Mouse (Mus musculus): Measurements from ENCODE around the gene Hfe.
A peak's percentile ranks its signal among the peaks of the same experiment; 100 is the strongest.

Gene Hfe

GRCm38 (mm10) chr13:23683755-23684281, 26.8 kb downstream of the Hfe start, which contains the start of the genes Hist1h2ac and Hist1h2bc:
TSS of gene Hist1h2ac (minus strand) at chr13:23683948.
TSS of gene Hist1h2bc (plus strand) at chr13:23684199.
- peak; percentile 91 for DNase-seq

DNA sequence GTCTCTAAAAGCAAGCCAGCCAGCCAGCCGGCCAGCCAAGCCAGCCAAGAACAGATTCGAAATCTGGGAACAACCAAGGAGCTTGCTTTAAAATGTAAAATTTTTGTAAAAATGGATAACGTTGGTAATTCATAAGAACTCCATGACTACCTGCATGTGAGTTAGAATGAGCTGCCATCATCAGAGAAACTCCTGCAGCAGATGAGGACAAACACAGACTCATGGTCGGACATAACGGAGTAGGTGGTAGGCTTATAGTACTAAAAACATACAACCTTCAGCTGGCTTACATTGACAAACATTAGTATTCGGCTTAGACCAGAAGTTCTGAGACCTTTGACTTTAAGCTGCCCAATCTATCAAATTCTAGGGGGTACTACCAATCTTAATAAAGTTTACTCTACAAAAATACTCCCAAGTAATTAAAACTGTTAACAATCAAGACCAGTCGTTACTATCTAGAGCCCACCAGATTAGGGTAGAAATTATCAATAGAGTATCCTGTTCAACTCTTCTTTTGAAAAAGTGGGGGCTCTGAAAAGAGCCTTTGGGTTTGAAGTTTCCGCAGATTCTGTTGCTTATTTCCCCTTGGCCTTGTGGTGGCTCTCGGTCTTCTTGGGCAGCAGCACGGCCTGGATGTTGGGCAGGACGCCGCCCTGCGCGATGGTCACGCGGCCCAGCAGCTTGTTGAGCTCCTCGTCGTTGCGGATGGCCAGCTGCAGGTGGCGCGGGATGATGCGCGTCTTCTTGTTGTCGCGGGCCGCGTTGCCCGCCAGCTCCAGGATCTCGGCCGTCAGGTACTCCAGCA, 27.5 kb downstream of the Hfe start:
- peak; percentile 37 for DNase-seq

DNA sequence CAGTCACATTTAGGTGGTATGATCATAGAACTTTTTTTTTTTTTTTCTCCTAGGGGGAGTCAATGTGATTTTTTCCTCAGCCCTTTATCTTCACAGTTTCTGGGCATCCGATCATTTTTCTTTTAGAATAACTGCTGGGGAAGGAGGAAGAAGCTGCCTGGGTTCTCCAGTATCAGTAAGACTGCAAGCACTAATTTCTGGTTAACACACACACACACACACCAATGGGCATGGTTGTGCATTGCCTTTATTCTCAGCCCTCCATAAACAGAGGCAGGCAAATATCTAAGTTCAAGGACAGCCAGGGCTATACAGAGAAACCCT, 28.1 kb downstream of the Hfe start:
- DNase-seq: no peak

GRCm38 (mm10) chr13:23681990-23682582, 28.6 kb downstream of the Hfe start:
- DNase-seq: no peak

DNA sequence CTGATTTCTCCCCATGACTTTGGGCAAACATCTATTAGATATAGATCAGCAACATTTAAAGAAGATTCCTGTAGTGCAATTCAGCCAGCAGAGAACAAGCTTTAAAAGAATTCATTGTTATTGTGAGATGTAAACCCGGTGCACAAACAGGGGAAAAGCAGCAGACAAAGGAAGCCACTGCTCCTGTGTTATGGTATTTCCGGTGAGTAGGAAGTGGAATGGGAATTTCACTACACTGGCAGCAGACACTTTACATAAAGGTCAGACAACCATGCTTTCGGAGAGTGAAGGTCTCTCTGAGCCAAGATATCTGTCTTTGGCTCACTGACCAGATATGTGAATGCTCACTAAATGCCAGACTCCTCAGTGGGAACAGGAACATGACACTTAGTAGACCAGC, 48.1 kb downstream of the Hfe start:
- DNase-seq: no peak

- DNase-seq: no peak
Measured at GRCm38 (mm10) chr13:23659636-23660366, 50.9 kb downstream of the Hfe start.

Data from liver (tissue).